Mouse (Mus musculus) splenic B cell, adult 2 months (primary cell): ENCODE results near the gene Papln.
A peak's percentile ranks its signal among the peaks of the same experiment; 100 is the strongest.

ENCODE experiments used
- DNase-seq: peaks from one replicate; pipeline ENCODE4 v3.0.0-alpha.2; 2011; ENCODE audit warnings: low read depth, low spot score
- H3K27me3 ChIP-seq: 2 replicates; pipeline ENCODE4 v1.6.1; 2012; ENCODE audit warnings: mild to moderate bottlenecking, low read length, moderate library complexity, mixed read lengths; ENCODE audit not compliant: control insufficient read depth, poor library complexity, insufficient read depth, severe bottlenecking
- H3K36me3 ChIP-seq: 2 replicates; pipeline ENCODE4 v1.6.1; 2012; ENCODE audit warnings: mild to moderate bottlenecking, low read length, moderate library complexity, mixed read lengths; ENCODE audit not compliant: control insufficient read depth, poor library complexity, insufficient read depth, severe bottlenecking

Gene Papln

GRCm38 (mm10) chr12:83763311-83764043 is at the start of gene Papln:
Gene Papln (plus strand): TSS chr12:83763634.
- no peaks in the 10 kb centered on the region for H3K36me3 ChIP-seq
- DNase-seq = peak; percentile 55
- no peaks in the 10 kb centered on the region for H3K27me3 ChIP-seq

- DNase-seq = peak; percentile 71
- no peaks in the 10 kb centered on the region for H3K27me3 ChIP-seq
- peaks cover 19% of the 10 kb centered on the region for H3K36me3 ChIP-seq
These were observed 49.7 kb upstream of the Papln start for GRCm38 (mm10) chr12:83713749-83714148.

- H3K27me3 ChIP-seq = no peaks in the 10 kb centered on the region
- peaks cover 19% of the 10 kb centered on the region for H3K36me3 ChIP-seq
- no peak for DNase-seq
These were observed 46.8 kb upstream of the Papln start for GRCm38 (mm10) chr12:83716416-83717184.

GRCm38 (mm10) chr12:83719431-83719830 is 44.0 kb upstream of the Papln start:
- Histone ChIP-seq H3K27me3 (no peaks in the 10 kb centered on the region), H3K36me3 (peaks cover 20% of the 10 kb centered on the region)
- DNase-seq = no peak

GRCm38 (mm10) chr12:83721281-83721680 is 42.2 kb upstream of the Papln start:
- no peak for DNase-seq
- peaks cover 17% of the 10 kb centered on the region for H3K36me3 ChIP-seq
- H3K27me3 ChIP-seq = no peaks in the 10 kb centered on the region

GRCm38 (mm10) chr12:83723037-83723436 is 40.4 kb upstream of the Papln start:
- DNase-seq = peak; percentile 18
- H3K27me3 ChIP-seq = no peaks in the 10 kb centered on the region
- H3K36me3 ChIP-seq = peaks cover 19% of the 10 kb centered on the region

GRCm38 (mm10) chr12:83726510-83727308 is 36.7 kb upstream of the Papln start:
- DNase-seq = peak; percentile 25
- Histone ChIP-seq H3K36me3 (peaks cover 25% of the 10 kb centered on the region), H3K27me3 (no peaks in the 10 kb centered on the region)

GRCm38 (mm10) chr12:83732225-83732624 is 31.2 kb upstream of the Papln start:
- Histone ChIP-seq H3K27me3 (no peaks in the 10 kb centered on the region), H3K36me3 (peaks cover 22% of the 10 kb centered on the region)
- no peak for DNase-seq

- Histone ChIP-seq H3K36me3 (peaks cover 14% of the 10 kb centered on the region; the same call in 1 of the 2 replicates), H3K27me3 (no peaks in the 10 kb centered on the region)
- no peak for DNase-seq
These were observed 29.4 kb upstream of the Papln start for GRCm38 (mm10) chr12:83734047-83734446.

GRCm38 (mm10) chr12:83736236-83736635 is 27.2 kb upstream of the Papln start:
- H3K36me3 ChIP-seq = peaks cover 10% of the 10 kb centered on the region; the same call in 1 of the 2 replicates
- no peaks in the 10 kb centered on the region for H3K27me3 ChIP-seq
- DNase-seq = no peak

GRCm38 (mm10) chr12:83738651-83739050 is 24.8 kb upstream of the Papln start:
- Histone ChIP-seq H3K36me3 (peaks cover 2% of the 10 kb centered on the region; the same call in 1 of the 2 replicates), H3K27me3 (no peaks in the 10 kb centered on the region)
- no peak for DNase-seq

- H3K27me3 ChIP-seq = no peaks in the 10 kb centered on the region
- no peaks in the 10 kb centered on the region; the same call in 1 of the 2 replicates for H3K36me3 ChIP-seq
- DNase-seq = no peak
These were observed 21.7 kb upstream of the Papln start for GRCm38 (mm10) chr12:83741722-83742121.

GRCm38 (mm10) chr12:83742834-83743233 is 20.6 kb upstream of the Papln start:
- Histone ChIP-seq H3K27me3 (no peaks in the 10 kb centered on the region), H3K36me3 (no peaks in the 10 kb centered on the region)
- no peak for DNase-seq

GRCm38 (mm10) chr12:83743712-83744111 is 19.7 kb upstream of the Papln start:
- no peaks in the 10 kb centered on the region for H3K36me3 ChIP-seq
- no peaks in the 10 kb centered on the region for H3K27me3 ChIP-seq
- no peak for DNase-seq
